Mouse (Mus musculus): Measurements from ENCODE around the gene Gm266.

- TF ChIP-seq POLR2A (IDR thresholded peaks at IDR 0.05; ENCODE audit: low read depth, low read length) = no peak
- no peak for TF ChIP-seq CTCF (IDR thresholded peaks at IDR 0.05; ENCODE audit: borderline replicate concordance, insufficient read depth, low read length)
These were observed 38.3 kb downstream of the Gm266 start for GRCm38 (mm10) chr12:111447350-111447749.
